Mouse (Mus musculus) hindbrain, embryonic 13.5 days (tissue): ENCODE measurements around the gene Ttk. TPM values are rescaled to one million over a fixed set of nuclear protein-coding genes. Genes with fewer than 3 reads are reported as not detected.

Experiments
- ATAC-seq: fragments of 200-750 bp; cut with Nextera tagmentation; 2 replicates; pipeline ENCODE4 v1.8.0; 2017; ENCODE audit warnings: moderate TSS enrichment; ENCODE audit not compliant: low FRiP score
- H3K27ac ChIP-seq: fragments of 300-500 bp; sonication (generic); 2 replicates; pipeline ENCODE4 v1.5.1; 2015; ENCODE audit warnings: inconsistent platforms, mild to moderate bottlenecking, moderate library complexity
- H3K27me3 ChIP-seq: fragments of 300-500 bp; sonication (generic); 2 replicates; pipeline ENCODE4 v1.6.1; 2015; ENCODE audit warnings: mild to moderate bottlenecking, inconsistent platforms
- H3K36me3 ChIP-seq: fragments of 300-500 bp; sonication (generic); 2 replicates; pipeline ENCODE4 v1.6.1; 2015; ENCODE audit warnings: mild to moderate bottlenecking, inconsistent platforms
- H3K4me1 ChIP-seq: fragments of 300-500 bp; sonication (generic); replicated peaks from 2 replicates; pipeline ENCODE4 v1.6.1; 2015; ENCODE audit warnings: inconsistent platforms
- H3K4me2 ChIP-seq: fragments of 300-500 bp; sonication (generic); 2 replicates; pipeline ENCODE4 v1.6.1; 2015; ENCODE audit warnings: inconsistent platforms, mild to moderate bottlenecking, moderate library complexity
- H3K4me3 ChIP-seq: fragments of 300-500 bp; sonication (generic); 2 replicates; pipeline ENCODE4 v1.5.1; 2015; ENCODE audit warnings: mild to moderate bottlenecking, inconsistent platforms
- H3K9ac ChIP-seq: fragments of 300-500 bp; sonication (generic); 2 replicates; pipeline ENCODE4 v1.6.1; 2015; ENCODE audit warnings: mild to moderate bottlenecking, inconsistent platforms
- H3K9me3 ChIP-seq: fragments of 300-500 bp; sonication (generic); 2 replicates; pipeline ENCODE4 v1.6.1; 2016; ENCODE audit warnings: inconsistent platforms
- WGBS: fragments of 180-500 bp; shearing (Covaris S2); methylation state at CpG from one replicate; pipeline ENCODE4 v1.1.7; 2015; 5-methylcytosine and 5-hydroxymethylcytosine counted together
- polyA plus RNA-seq: library from polyadenylated mRNA; unstranded; fragments of >200 nt; fragmentation: Nextera tagmentation; extraction: Ambion mirVana; gene quantifications from 2 replicates; pipeline ENCODE4 v1.2.1, GENCODE M21; 2015

Ttk gene
- 8.3 and 8.8 TPM in 2 replicates for polyA plus RNA-seq

DNA sequence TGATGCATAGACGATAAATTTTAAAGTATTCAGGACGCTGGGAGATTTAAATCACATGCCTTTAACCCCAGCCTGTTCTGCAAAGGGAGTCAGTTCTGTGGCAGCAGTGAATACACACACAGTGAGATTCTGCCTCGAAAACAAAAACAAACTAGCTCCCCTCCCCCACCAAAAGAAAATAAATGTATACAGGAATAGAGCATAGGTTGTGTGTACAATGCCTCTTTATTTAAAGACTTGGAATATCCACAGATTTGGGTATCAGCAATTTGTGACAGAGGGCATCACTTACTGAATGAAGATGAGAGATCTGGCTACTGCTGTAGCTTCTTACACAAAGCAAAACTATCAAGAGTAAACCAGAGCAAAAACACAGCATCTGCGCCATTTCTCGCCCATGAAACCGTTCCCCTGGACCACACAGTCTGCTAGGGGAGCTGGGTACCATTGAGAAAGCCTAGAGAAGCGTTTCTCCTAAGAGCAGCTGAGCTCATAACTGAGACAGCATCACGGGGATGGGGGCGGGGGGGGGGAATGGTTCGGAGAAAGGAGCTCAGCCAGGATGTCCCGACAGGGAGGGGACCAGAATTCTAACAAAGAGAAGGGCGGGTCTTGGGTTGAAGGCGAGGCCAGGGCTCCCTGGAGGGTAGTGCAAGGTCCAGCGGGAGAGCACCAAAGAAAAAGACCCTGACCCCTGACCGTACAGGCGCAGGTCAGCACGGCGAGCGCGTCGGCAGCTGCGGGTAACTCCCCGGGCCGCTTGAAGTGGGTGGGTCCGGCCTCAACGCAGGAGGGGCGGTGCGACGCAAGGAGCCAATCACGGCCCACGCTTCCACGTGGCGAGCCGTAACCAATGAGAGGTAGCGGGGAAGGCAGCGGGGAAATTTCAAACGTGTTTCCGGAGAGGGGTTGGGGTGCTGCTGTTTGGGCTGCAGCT lies at the start of gene Ttk:
Gene Ttk (plus strand): TSS at position 879 of the 937 bp plus-strand sequence.
- Histone ChIP-seq H3K4me2 (peak within 1 kb of the TSS; percentile 89), H3K9ac (peak within 1 kb of the TSS; percentile 86), H3K9me3 (no peaks in the 10 kb centered on the region), H3K4me1 (peaks cover 9% of the 10 kb centered on the region), H3K27me3 (no peaks in the 10 kb centered on the region), H3K4me3 (peak within 1 kb of the TSS; percentile 70), H3K27ac (peak within 1 kb of the TSS; percentile 98), H3K36me3 (no peaks in the 10 kb centered on the region)
- peak; percentile 99 for ATAC-seq
- WGBS: under 1% methylated on average over 38 of the region's 38 CpGs

GRCm38 (mm10) chr9:83785501-83785900 lies 49.0 kb upstream of the Ttk start:
- Histone ChIP-seq H3K9ac (no peak overlapping the region), H3K4me1 (no peaks in the 10 kb centered on the region), H3K4me3 (no peak overlapping the region), H3K4me2 (no peak overlapping the region), H3K27me3 (no peaks in the 10 kb centered on the region), H3K36me3 (peaks cover 59% of the 10 kb centered on the region), H3K9me3 (no peaks in the 10 kb centered on the region), H3K27ac (no peak overlapping the region)
- no peak for ATAC-seq
- 72% methylated on average over 1 of the region's 1 CpGs for WGBS

GRCm38 (mm10) chr9:83789326-83789725 lies 45.2 kb upstream of the Ttk start:
- 96% methylated on average over 6 of the region's 6 CpGs for WGBS
- no peak overlapping the region for H3K4me2 ChIP-seq
- no peak overlapping the region for H3K9ac ChIP-seq
- H3K36me3 ChIP-seq: peaks cover 35% of the 10 kb centered on the region
- H3K4me3 ChIP-seq: no peak overlapping the region
- H3K27ac ChIP-seq: no peak overlapping the region
- no peaks in the 10 kb centered on the region for H3K9me3 ChIP-seq
- no peaks in the 10 kb centered on the region for H3K4me1 ChIP-seq
- ATAC-seq: no peak
- no peaks in the 10 kb centered on the region for H3K27me3 ChIP-seq

DNA sequence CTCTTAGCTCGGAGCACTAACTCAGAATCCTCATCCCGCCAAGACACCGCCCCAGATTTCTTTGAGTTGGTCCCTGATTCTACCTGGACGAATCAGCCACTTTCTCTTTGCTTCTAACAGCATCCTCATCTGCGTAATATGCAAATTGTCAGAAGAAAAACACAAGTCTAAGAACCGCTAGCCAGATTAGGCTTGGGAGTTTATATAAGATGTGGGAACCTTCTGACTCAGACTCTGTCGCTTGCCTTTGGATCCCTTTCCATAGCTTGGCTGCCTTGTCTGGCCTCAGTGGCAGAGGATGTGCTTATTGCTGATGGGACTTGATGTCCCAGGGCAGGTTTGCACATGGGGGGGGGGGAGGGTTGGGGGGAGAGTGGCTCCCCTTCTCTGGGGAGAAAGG lies 37.6 kb upstream of the Ttk start:
- Histone ChIP-seq H3K4me3 (no peak overlapping the region), H3K4me1 (peaks cover 11% of the 10 kb centered on the region), H3K9me3 (no peaks in the 10 kb centered on the region), H3K36me3 (no peaks in the 10 kb centered on the region), H3K4me2 (no peak overlapping the region), H3K27me3 (no peaks in the 10 kb centered on the region), H3K9ac (no peak overlapping the region), H3K27ac (no peak overlapping the region)
- no peak for ATAC-seq
- WGBS: 91% methylated on average over 7 of the region's 7 CpGs

DNA sequence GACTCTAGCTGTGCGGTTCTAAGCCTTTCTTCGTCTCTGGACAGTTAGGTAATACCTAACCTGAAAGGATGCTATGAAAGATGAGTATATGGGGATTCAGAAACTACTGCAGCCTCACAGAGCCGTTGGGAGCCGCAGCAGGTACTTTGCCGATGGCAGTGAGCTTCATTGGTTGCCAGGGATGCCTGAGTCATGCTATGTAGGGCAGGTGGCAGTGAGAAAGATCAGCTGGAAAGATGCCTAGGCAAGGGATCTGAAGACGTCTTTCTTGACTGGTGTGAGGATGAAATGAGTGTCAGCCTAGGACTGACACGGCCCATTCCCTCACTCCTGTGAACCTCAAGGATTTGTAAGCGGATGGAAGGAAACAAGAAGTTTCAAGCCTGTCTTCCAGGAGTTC lies 36.6 kb upstream of the Ttk start:
- no peaks in the 10 kb centered on the region for H3K36me3 ChIP-seq
- 0 out of 2 replicates have a peak overlapping the region, but pooled peaks have one; percentile 31 for H3K27ac ChIP-seq
- no peak overlapping the region for H3K4me3 ChIP-seq
- WGBS: 86% methylated on average over 8 of the region's 8 CpGs
- no peaks in the 10 kb centered on the region for H3K27me3 ChIP-seq
- no peaks in the 10 kb centered on the region for H3K9me3 ChIP-seq
- no peak overlapping the region for H3K4me2 ChIP-seq
- no peak overlapping the region for H3K9ac ChIP-seq
- H3K4me1 ChIP-seq: peaks cover 19% of the 10 kb centered on the region
- no peak for ATAC-seq

- no peaks in the 10 kb centered on the region for H3K9me3 ChIP-seq
- H3K36me3 ChIP-seq: no peaks in the 10 kb centered on the region
- ATAC-seq: no peak
- H3K4me2 ChIP-seq: peak overlapping the region; percentile 65
- H3K4me3 ChIP-seq: peak overlapping the region; percentile 73
- peaks cover 33% of the 10 kb centered on the region for H3K4me1 ChIP-seq
- 60% methylated on average over 13 of the region's 13 CpGs for WGBS
- no peak overlapping the region for H3K27ac ChIP-seq
- peak overlapping the region; percentile 91 for H3K9ac ChIP-seq
- no peaks in the 10 kb centered on the region for H3K27me3 ChIP-seq
Measured at GRCm38 (mm10) chr9:83804341-83804740, 30.1 kb upstream of the Ttk start.

DNA sequence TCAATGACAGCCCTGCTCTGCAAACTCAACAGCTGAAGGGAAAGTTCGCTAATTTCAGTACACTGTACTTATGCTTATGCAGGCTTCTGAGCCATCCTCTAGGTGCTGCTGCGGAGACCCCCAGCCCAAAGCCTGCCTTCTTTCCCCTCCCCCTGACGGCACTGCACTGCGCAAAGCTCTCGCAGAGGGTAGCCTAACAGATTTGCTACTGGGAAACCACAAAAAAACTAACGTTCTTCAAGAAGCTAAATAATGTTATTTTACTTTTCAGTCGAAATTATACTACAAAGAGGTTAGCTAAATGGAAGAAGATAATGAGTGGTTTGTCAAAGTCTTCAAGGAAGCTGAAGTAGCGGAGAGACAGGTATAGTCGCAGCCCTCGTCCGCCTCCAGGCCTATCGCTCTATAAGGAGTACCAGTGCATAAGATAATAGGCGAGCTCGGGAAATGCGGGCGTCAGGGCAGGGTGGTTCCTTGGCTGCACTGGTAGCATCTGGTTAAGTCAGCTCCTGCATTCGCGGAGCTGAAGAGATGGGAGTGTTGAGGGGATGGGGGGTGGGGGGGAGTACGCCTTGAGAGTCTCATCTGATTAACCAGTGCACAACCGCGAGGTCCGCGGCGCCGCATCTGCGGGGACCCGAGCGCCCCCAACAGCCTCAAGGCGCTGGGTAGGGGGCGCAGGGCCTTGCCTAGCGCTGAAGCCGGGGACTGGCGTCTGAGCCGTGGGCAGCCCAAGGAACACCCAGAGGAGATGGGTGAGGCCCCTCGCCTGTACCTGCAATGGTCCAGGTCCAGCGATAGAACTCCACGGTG lies 29.1 kb upstream of the Ttk start:
- peak; percentile 88 for ATAC-seq
- Histone ChIP-seq H3K4me3 (peak overlapping the region; percentile 73), H3K9ac (peak overlapping the region; percentile 91), H3K36me3 (no peaks in the 10 kb centered on the region), H3K27ac (peak overlapping the region; percentile 95), H3K9me3 (no peaks in the 10 kb centered on the region), H3K4me1 (peaks cover 33% of the 10 kb centered on the region), H3K27me3 (no peaks in the 10 kb centered on the region), H3K4me2 (peak overlapping the region; percentile 65)
- WGBS: under 1% methylated on average over 37 of the region's 37 CpGs

- Histone ChIP-seq H3K36me3 (no peaks in the 10 kb centered on the region), H3K27ac (peak within 1 kb of the TSS; percentile 95), H3K4me3 (peak within 1 kb of the TSS; percentile 73), H3K9me3 (no peaks in the 10 kb centered on the region), H3K4me2 (peak within 1 kb of the TSS; percentile 65), H3K9ac (peak within 1 kb of the TSS; percentile 91), H3K27me3 (no peaks in the 10 kb centered on the region), H3K4me1 (peaks cover 33% of the 10 kb centered on the region)
- WGBS: 2% methylated on average over 57 of the region's 71 CpGs
- ATAC-seq: peak; percentile 93
Measured at GRCm38 (mm10) chr9:83805977-83806815, 28.3 kb upstream of the Ttk start, which contains the start of gene Elovl4. Gene Elovl4 (minus strand): TSS chr9:83806277.

- H3K9ac ChIP-seq: no peak overlapping the region
- ATAC-seq: no peak
- WGBS: 10% methylated on average over 2 of the region's 2 CpGs
- no peaks in the 10 kb centered on the region for H3K36me3 ChIP-seq
- no peak overlapping the region for H3K27ac ChIP-seq
- no peaks in the 10 kb centered on the region for H3K9me3 ChIP-seq
- no peaks in the 10 kb centered on the region for H3K27me3 ChIP-seq
- H3K4me3 ChIP-seq: no peak overlapping the region
- H3K4me2 ChIP-seq: no peak overlapping the region
- H3K4me1 ChIP-seq: peaks cover 28% of the 10 kb centered on the region
Measured at GRCm38 (mm10) chr9:83807562-83807961, 26.9 kb upstream of the Ttk start.

DNA sequence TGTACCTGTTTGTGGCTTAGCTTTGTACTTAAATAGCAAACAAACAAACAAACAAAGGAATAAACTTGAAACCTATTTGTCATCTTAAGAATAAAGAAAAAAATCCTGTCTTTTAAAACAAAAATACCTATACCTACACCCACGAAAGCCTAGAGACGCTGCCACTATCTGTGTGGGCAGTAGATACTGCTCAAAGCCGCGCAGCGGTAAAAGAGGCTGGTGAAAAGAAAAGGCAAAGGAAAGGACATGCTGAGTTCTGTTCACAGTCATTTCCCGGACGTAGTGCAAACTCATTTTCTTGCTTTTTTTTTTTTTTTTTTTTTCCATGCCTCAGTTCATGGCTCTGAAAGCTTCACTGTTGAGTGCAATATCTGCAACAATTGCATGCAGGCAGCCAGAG lies 15.3 kb upstream of the Ttk start:
- H3K9me3 ChIP-seq: no peaks in the 10 kb centered on the region
- H3K4me1 ChIP-seq: no peaks in the 10 kb centered on the region
- H3K27ac ChIP-seq: no peak overlapping the region
- H3K36me3 ChIP-seq: no peaks in the 10 kb centered on the region
- no peak overlapping the region for H3K4me3 ChIP-seq
- 67% methylated on average over 7 of the region's 7 CpGs for WGBS
- no peak for ATAC-seq
- no peaks in the 10 kb centered on the region for H3K27me3 ChIP-seq
- no peak overlapping the region for H3K4me2 ChIP-seq
- no peak overlapping the region for H3K9ac ChIP-seq

GRCm38 (mm10) chr9:83820976-83821375 lies 13.5 kb upstream of the Ttk start:
- 95% methylated on average over 2 of the region's 2 CpGs for whole genome bisulfite sequencing

More at GRCm38 (mm10) chr9:83820976-83821375, 13.5 kb upstream of the Ttk start:
- H3K9me3 ChIP-seq: no peaks in the 10 kb centered on the region
- H3K9ac ChIP-seq: no peak overlapping the region
- H3K4me1 ChIP-seq: no peaks in the 10 kb centered on the region
- no peak for ATAC-seq
- no peak overlapping the region for H3K27ac ChIP-seq
- no peak overlapping the region for H3K4me3 ChIP-seq
- no peaks in the 10 kb centered on the region for H3K36me3 ChIP-seq
- no peak overlapping the region for H3K4me2 ChIP-seq
- H3K27me3 ChIP-seq: no peaks in the 10 kb centered on the region
